Mouse (Mus musculus): ENCODE results near the gene Emsy. TPM values are rescaled to one million over a fixed set of nuclear protein-coding genes. Genes with fewer than 3 reads are reported as not detected.

Gene Emsy
- total RNA-seq, 2 experiments from 2014 or later = 28.6 to 32.5 TPM

GRCm38 (mm10) chr7:98579731-98580130 is 76.9 kb downstream of the Emsy start:
- DNase-seq (ENCODE audit: low spot score in 2 of 2) = no peak

- no peak for DNase-seq (ENCODE audit: low spot score in 2 of 2)
Observed at GRCm38 (mm10) chr7:98577461-98577860, 79.1 kb downstream of the Emsy start.

- DNase-seq (ENCODE audit: low spot score in 2 of 2) = no peak
Observed at GRCm38 (mm10) chr7:98575651-98576239, 80.8 kb downstream of the Emsy start.

- no peak for DNase-seq (ENCODE audit: low spot score in 2 of 2)
Observed at GRCm38 (mm10) chr7:98574771-98575191, 81.8 kb downstream of the Emsy start.

- DNase-seq (ENCODE audit: low spot score in 2 of 2) = no peak
Observed at GRCm38 (mm10) chr7:98574271-98574670, 82.3 kb downstream of the Emsy start.

GRCm38 (mm10) chr7:98573231-98573781 is 83.3 kb downstream of the Emsy start:
- peak in 1 of 2 experiments; percentile 45 for DNase-seq (ENCODE audit: low spot score in 2 of 2)

GRCm38 (mm10) chr7:98572223-98572868 is 84.2 kb downstream of the Emsy start:
- DNase-seq (ENCODE audit: low spot score in 2 of 2) = no peak

GRCm38 (mm10) chr7:98570824-98571505 is 85.6 kb downstream of the Emsy start:
- no peak for DNase-seq (ENCODE audit: low spot score in 2 of 2)

GRCm38 (mm10) chr7:98567056-98567455 is 89.5 kb downstream of the Emsy start:
- DNase-seq (ENCODE audit: low spot score in 2 of 2) = no peak

GRCm38 (mm10) chr7:98564607-98565364 is 91.8 kb downstream of the Emsy start:
- no peak for DNase-seq (ENCODE audit: low spot score in 2 of 2)

GRCm38 (mm10) chr7:98563991-98564390 is 92.6 kb downstream of the Emsy start:
- DNase-seq (ENCODE audit: low spot score in 2 of 2) = no peak

- no peak for DNase-seq (ENCODE audit: low spot score in 2 of 2)
Observed at GRCm38 (mm10) chr7:98562966-98563365, 93.6 kb downstream of the Emsy start.

- no peak for DNase-seq (ENCODE audit: low spot score in 2 of 2)
Observed at GRCm38 (mm10) chr7:98562186-98562585, 94.4 kb downstream of the Emsy start.

GRCm38 (mm10) chr7:98561556-98562164 is 94.9 kb downstream of the Emsy start:
- no peak for DNase-seq (ENCODE audit: low spot score in 2 of 2)

- no peak for DNase-seq (ENCODE audit: low spot score in 2 of 2)
Observed at GRCm38 (mm10) chr7:98558128-98558921, 98.3 kb downstream of the Emsy start.

- DNase-seq (ENCODE audit: low spot score in 2 of 2) = no peak
Observed at GRCm38 (mm10) chr7:98556767-98557394, 99.7 kb downstream of the Emsy start.

GRCm38 (mm10) chr7:98551041-98551440 is 105.5 kb downstream of the Emsy start:
- DNase-seq (ENCODE audit: low spot score in 2 of 2) = no peak

GRCm38 (mm10) chr7:98550596-98550995 is 106.0 kb downstream of the Emsy start:
- no peak for DNase-seq (ENCODE audit: low spot score in 2 of 2)

GRCm38 (mm10) chr7:98548839-98549238 is 107.7 kb downstream of the Emsy start:
- no peak for DNase-seq (ENCODE audit: low spot score in 2 of 2)

- no peak for DNase-seq (ENCODE audit: low spot score in 2 of 2)
Observed at GRCm38 (mm10) chr7:98544556-98544955, 112.0 kb downstream of the Emsy start.
